Mouse (Mus musculus) adrenal gland, postnatal 4 days (tissue): Measurements from ENCODE around the gene Fndc7. TPM values are rescaled to one million over a fixed set of nuclear protein-coding genes. Genes with fewer than 3 reads are reported as not detected.

Experiments
- total RNA-seq, 2 experiments: library from RNA; stranded (reverse); gene quantifications; 2 replicates each; pipeline ENCODE4 v1.2.3; 2021

The Fndc7 gene
- total RNA-seq, 2 experiments from 2014 or later = 1.5 to 1.7 TPM

Other genes with a start within 250 kb of the Fndc7 start
- gene Clcc1, start 236.1 kb downstream of the Fndc7 start, total RNA-seq = 10 to 100 TPM; 51.6 to 53.6 TPM
- 10 to 100 TPM; 18.4 to 24.6 TPM for gene Gpsm2, start 167.7 kb downstream of the Fndc7 start, total RNA-seq
- under 1 TPM in 1 of 2 experiments, not detected in 1; 0.08 TPM for gene Aknad1, start 150.3 kb downstream of the Fndc7 start, total RNA-seq
- gene Stxbp3, start 49.5 kb downstream of the Fndc7 start, total RNA-seq = 10 to 100 TPM; 48.6 to 51.5 TPM
- 10 to 100 TPM; 80.4 to 83.0 TPM for gene Prpf38b, start 21.7 kb upstream of the Fndc7 start, total RNA-seq
- gene Henmt1, start 49.9 kb upstream of the Fndc7 start, total RNA-seq = under 1 TPM in 1 of 2 experiments, not detected in 1; 0.20 TPM
- gene Gm9857, start 50.4 kb upstream of the Fndc7 start, total RNA-seq = not detected
- gene Fam102b, start 137.6 kb upstream of the Fndc7 start, total RNA-seq = 10 to 100 TPM; 20.7 to 22.7 TPM
- gene Slc25a54, start 190.5 kb upstream of the Fndc7 start, total RNA-seq = not detected
- gene Slc25a24, start 233.1 kb upstream of the Fndc7 start, total RNA-seq = 10 to 100 TPM; 34.7 to 35.6 TPM